In genomic region chr2:161880941-161881340, GRCm38 (mm10) we compare ENCODE assay signal across 23 mouse cellular contexts.
DNase-seq lines count a peak whose midpoint lies in the region; ATAC-seq and TF ChIP-seq lines count a peak whose summit lies in the region.
"Had no signal": no experiment of that assay in that cellular context is flagged by ENCODE, and none has a peak within 500 bp of the region (broad histone marks: within the 10 kb centered on the region; RNA-seq: fewer than 3 reads in every experiment).

No protein-coding gene starts in this region.

- TF ChIP-seq CTCF in midbrain, postnatal 0 days (IDR thresholded peaks at IDR 0.05): no peak

- no peak overlapping the region for H3K9ac ChIP-seq in embryonic facial prominence, embryonic 14.5 days (ENCODE audit: low read depth, low read length)
- H3K9ac ChIP-seq in midbrain, postnatal 0 days (replicated peaks; ENCODE audit: low read length, poor library complexity, severe bottlenecking): no peak overlapping the region

- WGBS in embryonic facial prominence, embryonic 14.5 days: 72% methylated on average over 3 of the region's 3 CpGs
- 72% methylated on average over 3 of the region's 3 CpGs for WGBS in embryonic facial prominence, embryonic 10.5 days
- 84% methylated on average over 3 of the region's 3 CpGs for WGBS in heart, embryonic 10.5 days
- WGBS in midbrain, postnatal 0 days: 75% methylated on average over 3 of the region's 3 CpGs

- no peaks in the 10 kb centered on the region for H3K9me3 ChIP-seq in embryonic facial prominence, embryonic 14.5 days (ENCODE audit: control insufficient read depth, low read length)
- H3K9me3 ChIP-seq in embryonic facial prominence, embryonic 10.5 days: no peaks in the 10 kb centered on the region
- H3K9me3 ChIP-seq in heart, embryonic 10.5 days: no peaks in the 10 kb centered on the region
- no peaks in the 10 kb centered on the region for H3K9me3 ChIP-seq in midbrain, postnatal 0 days (ENCODE audit: low read length)

- no peaks in the 10 kb centered on the region for H3K4me1 ChIP-seq in embryonic facial prominence, embryonic 14.5 days (ENCODE audit: control insufficient read depth, insufficient read depth, low read length)
- no peaks in the 10 kb centered on the region for H3K4me1 ChIP-seq in embryonic facial prominence, embryonic 10.5 days
- no peaks in the 10 kb centered on the region for H3K4me1 ChIP-seq in heart, embryonic 10.5 days
- no peaks in the 10 kb centered on the region for H3K4me1 ChIP-seq in midbrain, postnatal 0 days (ENCODE audit: insufficient read depth, low read length)

- H3K27me3 ChIP-seq in embryonic facial prominence, embryonic 14.5 days (replicated peaks; ENCODE audit: control insufficient read depth, insufficient read depth, low read length): no peaks in the 10 kb centered on the region
- no peaks in the 10 kb centered on the region for H3K27me3 ChIP-seq in embryonic facial prominence, embryonic 10.5 days (replicated peaks; ENCODE audit: low read depth, poor library complexity, severe bottlenecking)
- H3K27me3 ChIP-seq in heart, embryonic 10.5 days (ENCODE audit: insufficient read depth, poor library complexity, severe bottlenecking): no peaks in the 10 kb centered on the region
- no peaks in the 10 kb centered on the region for H3K27me3 ChIP-seq in midbrain, postnatal 0 days (ENCODE audit: insufficient read depth, low read length)
- H3K27me3 ChIP-seq: CH12.LX, Patski had no signal

- H3K4me3 ChIP-seq in embryonic facial prominence, embryonic 14.5 days (ENCODE audit: low read depth, low read length): no peak overlapping the region
- no peak overlapping the region for H3K4me3 ChIP-seq in embryonic facial prominence, embryonic 10.5 days
- H3K4me3 ChIP-seq in heart, embryonic 10.5 days: no peak overlapping the region
- H3K4me3 ChIP-seq in midbrain, postnatal 0 days (ENCODE audit: low read depth, low read length): no peak overlapping the region

- H3K4me2 ChIP-seq in embryonic facial prominence, embryonic 14.5 days (ENCODE audit: low read depth, low read length): no peak overlapping the region
- H3K4me2 ChIP-seq in midbrain, postnatal 0 days (ENCODE audit: low read depth, low read length, poor library complexity, severe bottlenecking): no peak overlapping the region

- no peaks in the 10 kb centered on the region for H3K36me3 ChIP-seq in embryonic facial prominence, embryonic 14.5 days (ENCODE audit: control insufficient read depth, insufficient read depth, low read length)
- H3K36me3 ChIP-seq in embryonic facial prominence, embryonic 10.5 days (replicated peaks): no peaks in the 10 kb centered on the region
- H3K36me3 ChIP-seq in heart, embryonic 10.5 days: no peaks in the 10 kb centered on the region
- H3K36me3 ChIP-seq in midbrain, postnatal 0 days (ENCODE audit: insufficient read depth, low read length): no peaks in the 10 kb centered on the region
- H3K36me3 ChIP-seq: G1E had no signal

- no peak overlapping the region for H3K27ac ChIP-seq in embryonic facial prominence, embryonic 14.5 days (replicated peaks; ENCODE audit: low read depth, low read length)
- no peak overlapping the region for H3K27ac ChIP-seq in embryonic facial prominence, embryonic 10.5 days (replicated peaks)
- no peak overlapping the region for H3K27ac ChIP-seq in heart, embryonic 10.5 days
- no peak overlapping the region for H3K27ac ChIP-seq in midbrain, postnatal 0 days (ENCODE audit: low read depth, low read length)

- peak; percentile 8 for DNase-seq in embryonic facial prominence, embryonic 14.5 days (ENCODE audit: low spot score)
- DNase-seq in embryonic facial prominence, embryonic 10.5 days (ENCODE audit: low spot score): no peak
- DNase-seq in Muller cell, postnatal 12 days (ENCODE audit: inconsistent ontology term): peak; percentile 92
- DNase-seq in retina, embryonic 14.5 days (ENCODE audit: low spot score): peak; percentile 74
- peak; percentile 78 for DNase-seq in retina, postnatal 1 day
- DNase-seq in left cerebral cortex, adult 9 months (ENCODE audit: low spot score in 2 of 2): no peak
- DNase-seq in heart, embryonic 10.5 days (ENCODE audit: low spot score): no peak
- DNase-seq in midbrain, postnatal 0 days (ENCODE audit: low spot score): no peak
- DNase-seq: adrenal gland, adult 2 months; adrenal gland, adult 8-10 months; adrenal gland, postnatal 10 days; adrenal gland, postnatal 14 days; adrenal gland, postnatal 25 days; adrenal gland, postnatal 36 days; B cell, adult 2 months; cerebellum, adult 11 months; cerebellum, adult 11-12 months; cerebellum, adult 18-20 months had no signal

- no peak for ATAC-seq in embryonic facial prominence, embryonic 14.5 days (ENCODE audit: low read depth)
- no peak for ATAC-seq in midbrain, postnatal 0 days (ENCODE audit: low FRiP score)
- ATAC-seq: activated CD4-positive, CD25-positive, alpha-beta regulatory T cell, adult 4 months; CD4-positive, CD25-positive, alpha-beta regulatory T cell, adult 4 months; Patski had no signal

Comparison
In these comparisons a context has a peak if more than half of its experiments do, and no peak if none do; other contexts are left out.
1. DNase-seq: peak in embryonic facial prominence, embryonic 14.5 days (single experiment), Muller cell, postnatal 12 days (single experiment), retina, embryonic 14.5 days (single experiment) and retina, postnatal 1 day (single experiment); none in embryonic facial prominence, embryonic 10.5 days (single experiment), left cerebral cortex, adult 9 months (0 of 2), heart, embryonic 10.5 days (single experiment) and midbrain, postnatal 0 days (single experiment).